Mouse (Mus musculus) cerebellum, adult 2 months (tissue): ENCODE data around the gene Cyb561d1.

Experiments used
- CTCF ChIP-seq: fragments of 200-500 bp; IDR thresholded peaks from 2 replicates; pipeline ENCODE4 v1.5.1; 2011; ENCODE audit warnings: low read depth, mild to moderate bottlenecking, control low read depth, low read length, moderate library complexity, borderline replicate concordance; ENCODE audit not compliant: insufficient read depth
- POLR2A ChIP-seq: fragments of 200-500 bp; IDR thresholded peaks from 2 replicates; pipeline ENCODE4 v1.6.1; 2011; ENCODE audit warnings: low read length, control low read depth, borderline replicate concordance; ENCODE audit not compliant: insufficient read depth

DNA sequence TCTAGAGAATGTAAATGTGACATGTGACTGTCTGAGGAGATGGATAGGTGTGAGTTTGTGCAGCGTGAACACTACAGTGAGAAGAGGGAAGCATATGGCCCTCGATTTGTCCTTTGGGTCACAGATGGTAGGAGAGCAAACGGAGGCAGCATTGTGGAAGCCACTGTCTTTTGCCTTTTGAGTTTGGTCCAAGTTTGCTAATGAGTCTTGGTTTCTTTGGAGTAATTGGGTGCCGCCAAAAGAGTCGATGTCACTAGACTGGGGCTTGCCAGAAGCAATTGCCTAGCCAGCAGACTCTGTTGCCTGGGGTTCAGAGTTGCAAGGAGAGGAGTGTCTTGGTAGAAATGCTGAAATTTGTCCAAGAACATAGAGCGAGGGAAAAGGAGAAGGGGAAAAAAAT, 10.8 kb upstream of the Cyb561d1 start:
- no peak for TF ChIP-seq POLR2A
- TF ChIP-seq CTCF = no peak
